Mouse (Mus musculus) ES-Bruce4 (cell line): Measurements from ENCODE around the gene Lpin3. TPM values are rescaled to one million over a fixed set of nuclear protein-coding genes. Genes with fewer than 3 reads are reported as not detected.

ENCODE experiments used
- H3K27ac ChIP-seq: 2 replicates; pipeline ENCODE4 v1.5.1; 2012; ENCODE audit warnings: low read length, inconsistent platforms; ENCODE audit not compliant: insufficient read depth
- H3K27me3 ChIP-seq: 2 replicates; pipeline ENCODE4 v1.6.1; 2012; ENCODE audit warnings: mild to moderate bottlenecking, low read length, inconsistent platforms; ENCODE audit not compliant: control insufficient read depth, poor library complexity, insufficient read depth, severe bottlenecking
- H3K36me3 ChIP-seq: 2 replicates; pipeline ENCODE4 v1.6.1; 2012; ENCODE audit warnings: inconsistent platforms, mild to moderate bottlenecking, low read length, moderate library complexity; ENCODE audit not compliant: control insufficient read depth, poor library complexity, insufficient read depth, severe bottlenecking
- H3K4me1 ChIP-seq: one replicate; pipeline ENCODE4 v1.8.1; 2011; ENCODE audit warnings: low read length; ENCODE audit not compliant: control insufficient read depth, insufficient read depth
- H3K4me3 ChIP-seq: 2 replicates; pipeline ENCODE4 v1.5.1; 2011; ENCODE audit warnings: low read depth, mild to moderate bottlenecking, low read length
- H3K9ac ChIP-seq: 2 replicates; pipeline ENCODE4 v1.6.1; 2012; ENCODE audit warnings: low read depth, mild to moderate bottlenecking, inconsistent platforms; ENCODE audit not compliant: poor library complexity, severe bottlenecking
- H3K9me3 ChIP-seq: replicated peaks from 2 replicates; pipeline ENCODE4 v1.6.1; 2012; ENCODE audit warnings: mild to moderate bottlenecking, low read length, inconsistent platforms; ENCODE audit not compliant: control insufficient read depth, poor library complexity, insufficient read depth, severe bottlenecking
- CTCF ChIP-seq: IDR thresholded peaks from one replicate; pipeline ENCODE4 v1.8.1; 2011; ENCODE audit warnings: low read depth, low read length
- EP300 ChIP-seq: IDR thresholded peaks from 2 replicates; pipeline ENCODE4 v1.6.1; 2011; ENCODE audit warnings: low read depth, low read length; ENCODE audit not compliant: insufficient read depth
- POLR2A ChIP-seq: IDR thresholded peaks from one replicate; pipeline ENCODE4 v1.8.1; 2011; ENCODE audit warnings: low read length; ENCODE audit not compliant: insufficient read depth
- polyA plus RNA-seq: library from polyadenylated mRNA; stranded (reverse); fragments of >200 nt; gene quantifications from 2 replicates; pipeline ENCODE4 v1.2.4, GENCODE M21; 2011; ENCODE audit warnings: low read depth; ENCODE audit not compliant: missing spikeins, insufficient read depth, insufficient read length

Lpin3 gene
- polyA plus RNA-seq, 1 experiment, result 7.0 TPM

GRCm38 (mm10) chr2:160951595-160951994, 71.1 kb downstream of the Lpin3 start:
- Histone ChIP-seq H3K4me3 (no peak overlapping the region), H3K27ac (no peak overlapping the region), H3K9me3 (no peaks in the 10 kb centered on the region), H3K27me3 (no peaks in the 10 kb centered on the region), H3K9ac (no peak overlapping the region), H3K36me3 (peaks cover 13% of the 10 kb centered on the region; the same call in 1 of the 2 replicates), H3K4me1 (no peaks in the 10 kb centered on the region)
- TF ChIP-seq EP300 (no peak), CTCF (no peak), POLR2A (no peak)

- TF ChIP-seq EP300 (no peak), CTCF (no peak), POLR2A (no peak)
- peaks cover 12% of the 10 kb centered on the region for H3K36me3 ChIP-seq
- no peaks in the 10 kb centered on the region for H3K9me3 ChIP-seq
- no peak overlapping the region for H3K9ac ChIP-seq
- H3K4me3 ChIP-seq, result no peak overlapping the region
- no peaks in the 10 kb centered on the region for H3K27me3 ChIP-seq
- no peaks in the 10 kb centered on the region for H3K4me1 ChIP-seq
- no peak overlapping the region for H3K27ac ChIP-seq
Measured at GRCm38 (mm10) chr2:160953131-160953873, 72.8 kb downstream of the Lpin3 start.

- Histone ChIP-seq H3K36me3 (peaks cover 8% of the 10 kb centered on the region), H3K4me3 (no peak overlapping the region), H3K27me3 (no peaks in the 10 kb centered on the region), H3K9me3 (no peaks in the 10 kb centered on the region), H3K9ac (no peak overlapping the region), H3K4me1 (no peaks in the 10 kb centered on the region), H3K27ac (no peak overlapping the region)
- TF ChIP-seq POLR2A (no peak), CTCF (no peak), EP300 (no peak)
Measured at GRCm38 (mm10) chr2:160954541-160954940, 74.1 kb downstream of the Lpin3 start.

- no peak overlapping the region for H3K27ac ChIP-seq
- no peaks in the 10 kb centered on the region for H3K27me3 ChIP-seq
- H3K4me1 ChIP-seq, result no peaks in the 10 kb centered on the region
- TF ChIP-seq POLR2A (no peak), CTCF (no peak), EP300 (no peak)
- H3K9me3 ChIP-seq, result no peaks in the 10 kb centered on the region
- H3K36me3 ChIP-seq, result peaks cover 5% of the 10 kb centered on the region
- H3K4me3 ChIP-seq, result no peak overlapping the region
- H3K9ac ChIP-seq, result no peak overlapping the region
Measured at GRCm38 (mm10) chr2:160955331-160955730, 74.9 kb downstream of the Lpin3 start.

Other genes with a start within 250 kb of the Lpin3 start
- 156 and 174 TPM in 2 replicates for gene Top1, start 234.8 kb upstream of the Lpin3 start, polyA plus RNA-seq
- 76.8 and 82.1 TPM in 2 replicates for gene Plcg1, start 149.4 kb upstream of the Lpin3 start, polyA plus RNA-seq
- gene Zhx3, start 7.7 kb upstream of the Lpin3 start, polyA plus RNA-seq, result 0.82 and 1.1 TPM in 2 replicates
- 0.56 and 0.70 TPM in 2 replicates for gene Emilin3, start 31.7 kb downstream of the Lpin3 start, polyA plus RNA-seq
- 75.9 and 90.4 TPM in 2 replicates for gene Chd6, start 228.4 kb downstream of the Lpin3 start, polyA plus RNA-seq